Mouse (Mus musculus): ENCODE data around the gene Gm5767. TPM values are rescaled to one million over a fixed set of nuclear protein-coding genes. Genes with fewer than 3 reads are reported as not detected.

Gene Gm5767
- total and polyA plus RNA-seq, 2 experiments, result 0.62 TPM; not detected in 1

- Histone ChIP-seq H3K36me3 (ENCODE audit: control insufficient read depth, insufficient read depth, low read length) (peaks cover 35% of the 10 kb centered on the region), H3K79me2 (ENCODE audit: control insufficient read depth, insufficient read depth, low read length) (peaks cover 42% of the 10 kb centered on the region), H3K27me3 (ENCODE audit: control insufficient read depth, insufficient read depth, low read length) (no peaks in the 10 kb centered on the region), H3K27ac (replicated peaks; ENCODE audit: insufficient read depth, low read depth, low read length) (no peak overlapping the region), H3K4me1 (ENCODE audit: control insufficient read depth, insufficient read depth, low read length) (no peaks in the 10 kb centered on the region; the same call in 1 of the 2 replicates), H3K4me3 (ENCODE audit: insufficient read depth, low read depth, low read length) (no peak overlapping the region), H3K9ac (ENCODE audit: low read depth, low read length) (no peak overlapping the region)
- DNase-seq (ENCODE audit: extremely low read depth, low read depth, low spot score), result no peak
- TF ChIP-seq CTCF (IDR thresholded peaks at IDR 0.05; ENCODE audit: low read depth, low read length) (no peak), POLR2A (IDR thresholded peaks at IDR 0.05; ENCODE audit: extremely low read depth, insufficient read depth, low read length) (no peak)
- 87% methylated on average over 10 of the region's 10 CpGs for WGBS
These were observed 35.0 kb downstream of the Gm5767 start for GRCm38 (mm10) chr16:8715513-8716080.

- no peak overlapping the region for H3K27ac ChIP-seq (replicated peaks; ENCODE audit: insufficient read depth, low read depth, low read length)
- H3K4me1 ChIP-seq (ENCODE audit: control insufficient read depth, insufficient read depth, low read length), result no peaks in the 10 kb centered on the region; the same call in 1 of the 2 replicates
- no peak overlapping the region for H3K4me3 ChIP-seq (ENCODE audit: insufficient read depth, low read depth, low read length)
- no peaks in the 10 kb centered on the region for H3K27me3 ChIP-seq (ENCODE audit: control insufficient read depth, insufficient read depth, low read length)
- no peak for DNase-seq (ENCODE audit: extremely low read depth, low read depth, low spot score)
- H3K9ac ChIP-seq (ENCODE audit: low read depth, low read length), result no peak overlapping the region
- peaks cover 46% of the 10 kb centered on the region for H3K79me2 ChIP-seq (ENCODE audit: control insufficient read depth, insufficient read depth, low read length)
- TF ChIP-seq POLR2A (IDR thresholded peaks at IDR 0.05; ENCODE audit: extremely low read depth, insufficient read depth, low read length) (no peak), CTCF (IDR thresholded peaks at IDR 0.05; ENCODE audit: low read depth, low read length) (no peak)
- peaks cover 31% of the 10 kb centered on the region for H3K36me3 ChIP-seq (ENCODE audit: control insufficient read depth, insufficient read depth, low read length)
- 71% methylated on average over 6 of the region's 6 CpGs for WGBS
These were observed 35.7 kb downstream of the Gm5767 start for GRCm38 (mm10) chr16:8716300-8716699.

GRCm38 (mm10) chr16:8717744-8718143 is 37.2 kb downstream of the Gm5767 start:
- Histone ChIP-seq H3K79me2 (ENCODE audit: control insufficient read depth, insufficient read depth, low read length) (peaks cover 57% of the 10 kb centered on the region), H3K27me3 (ENCODE audit: control insufficient read depth, insufficient read depth, low read length) (no peaks in the 10 kb centered on the region), H3K36me3 (ENCODE audit: control insufficient read depth, insufficient read depth, low read length) (peaks cover 26% of the 10 kb centered on the region), H3K9ac (ENCODE audit: low read depth, low read length) (no peak overlapping the region), H3K27ac (replicated peaks; ENCODE audit: insufficient read depth, low read depth, low read length) (no peak overlapping the region), H3K4me3 (ENCODE audit: insufficient read depth, low read depth, low read length) (no peak overlapping the region), H3K4me1 (ENCODE audit: control insufficient read depth, insufficient read depth, low read length) (peaks cover 2% of the 10 kb centered on the region; the same call in 1 of the 2 replicates)
- WGBS, result 88% methylated on average over 10 of the region's 10 CpGs
- TF ChIP-seq CTCF (IDR thresholded peaks at IDR 0.05; ENCODE audit: low read depth, low read length) (no peak), POLR2A (IDR thresholded peaks at IDR 0.05; ENCODE audit: extremely low read depth, insufficient read depth, low read length) (no peak)
- no peak for DNase-seq (ENCODE audit: extremely low read depth, low read depth, low spot score)

- TF ChIP-seq POLR2A (IDR thresholded peaks at IDR 0.05; ENCODE audit: extremely low read depth, insufficient read depth, low read length) (no peak), CTCF (IDR thresholded peaks at IDR 0.05; ENCODE audit: low read depth, low read length) (no peak)
- H3K79me2 ChIP-seq (ENCODE audit: control insufficient read depth, insufficient read depth, low read length), result peaks cover 66% of the 10 kb centered on the region
- peaks cover 8% of the 10 kb centered on the region for H3K36me3 ChIP-seq (ENCODE audit: control insufficient read depth, insufficient read depth, low read length)
- DNase-seq (ENCODE audit: extremely low read depth, low read depth, low spot score), result no peak
- no peaks in the 10 kb centered on the region for H3K27me3 ChIP-seq (ENCODE audit: control insufficient read depth, insufficient read depth, low read length)
- no peak overlapping the region for H3K4me3 ChIP-seq (ENCODE audit: insufficient read depth, low read depth, low read length)
- H3K9ac ChIP-seq (ENCODE audit: low read depth, low read length), result no peak overlapping the region
- H3K4me1 ChIP-seq (ENCODE audit: control insufficient read depth, insufficient read depth, low read length), result peaks cover 3% of the 10 kb centered on the region; the same call in 1 of the 2 replicates
- H3K27ac ChIP-seq (replicated peaks; ENCODE audit: insufficient read depth, low read depth, low read length), result no peak overlapping the region
- 97% methylated on average over 4 of the region's 4 CpGs for WGBS
These were observed 39.9 kb downstream of the Gm5767 start for GRCm38 (mm10) chr16:8720447-8720846.

- H3K4me3 ChIP-seq (ENCODE audit: insufficient read depth, low read depth, low read length), result no peak overlapping the region
- no peak for DNase-seq (ENCODE audit: extremely low read depth, low read depth, low spot score)
- no peak overlapping the region for H3K27ac ChIP-seq (replicated peaks; ENCODE audit: insufficient read depth, low read depth, low read length)
- peaks cover 3% of the 10 kb centered on the region for H3K4me1 ChIP-seq (ENCODE audit: control insufficient read depth, insufficient read depth, low read length)
- H3K79me2 ChIP-seq (ENCODE audit: control insufficient read depth, insufficient read depth, low read length), result peaks cover 67% of the 10 kb centered on the region
- WGBS, result 92% methylated on average over 3 of the region's 3 CpGs
- no peak overlapping the region for H3K9ac ChIP-seq (ENCODE audit: low read depth, low read length)
- no peak for TF ChIP-seq CTCF (IDR thresholded peaks at IDR 0.05; ENCODE audit: low read depth, low read length)
- TF ChIP-seq POLR2A (IDR thresholded peaks at IDR 0.05; ENCODE audit: extremely low read depth, insufficient read depth, low read length), result no peak
- no peaks in the 10 kb centered on the region for H3K36me3 ChIP-seq (ENCODE audit: control insufficient read depth, insufficient read depth, low read length)
- no peaks in the 10 kb centered on the region for H3K27me3 ChIP-seq (ENCODE audit: control insufficient read depth, insufficient read depth, low read length)
These were observed 43.5 kb downstream of the Gm5767 start for GRCm38 (mm10) chr16:8724031-8724430.

- TF ChIP-seq POLR2A (IDR thresholded peaks at IDR 0.05; ENCODE audit: extremely low read depth, insufficient read depth, low read length) (no peak), CTCF (IDR thresholded peaks at IDR 0.05; ENCODE audit: low read depth, low read length) (no peak)
- no peaks in the 10 kb centered on the region for H3K27me3 ChIP-seq (ENCODE audit: control insufficient read depth, insufficient read depth, low read length)
- no peak overlapping the region for H3K27ac ChIP-seq (replicated peaks; ENCODE audit: insufficient read depth, low read depth, low read length)
- H3K9ac ChIP-seq (ENCODE audit: low read depth, low read length), result no peak overlapping the region
- WGBS, result 46% methylated on average over 2 of the region's 2 CpGs
- H3K36me3 ChIP-seq (ENCODE audit: control insufficient read depth, insufficient read depth, low read length), result no peaks in the 10 kb centered on the region
- no peak overlapping the region for H3K4me3 ChIP-seq (ENCODE audit: insufficient read depth, low read depth, low read length)
- peaks cover 59% of the 10 kb centered on the region for H3K79me2 ChIP-seq (ENCODE audit: control insufficient read depth, insufficient read depth, low read length)
- H3K4me1 ChIP-seq (ENCODE audit: control insufficient read depth, insufficient read depth, low read length), result peaks cover 8% of the 10 kb centered on the region
- no peak for DNase-seq (ENCODE audit: extremely low read depth, low read depth, low spot score)
These were observed 45.2 kb downstream of the Gm5767 start for GRCm38 (mm10) chr16:8725807-8726206.
